Mouse (Mus musculus) C2C12 (cell line): ENCODE measurements around the gene Ypel2.

Experiments used
- CTCF ChIP-seq: IDR thresholded peaks from one replicate; pipeline ENCODE4 v1.5.1; 2011; ENCODE audit not compliant: control insufficient read depth, insufficient read depth, insufficient read length
- FOSL1 ChIP-seq: IDR thresholded peaks from one replicate; pipeline ENCODE4 v1.8.0; 2011; ENCODE audit warnings: mild to moderate bottlenecking, low read length; ENCODE audit not compliant: poor library complexity, insufficient read depth, severe bottlenecking
- MAX ChIP-seq: IDR thresholded peaks from one replicate; pipeline ENCODE4 v1.6.1; 2011; ENCODE audit warnings: mild to moderate bottlenecking, control low read depth
- MYOD1 ChIP-seq: IDR thresholded peaks from one replicate; pipeline ENCODE4 v1.6.1; 2011; ENCODE audit warnings: low read depth; ENCODE audit not compliant: control insufficient read depth, insufficient read length
- MYOG ChIP-seq: IDR thresholded peaks from one replicate; pipeline ENCODE4 v1.6.1; 2011; ENCODE audit not compliant: control insufficient read depth, insufficient read length; ENCODE audit errors: extremely low read depth
- USF1 ChIP-seq: IDR thresholded peaks from one replicate; pipeline ENCODE4 v1.6.1; 2011; ENCODE audit warnings: low read depth, mild to moderate bottlenecking, control low read depth, moderate library complexity

GRCm38 (mm10) chr11:86974401-86974800 is 19.1 kb downstream of the Ypel2 start:
- TF ChIP-seq USF1 (no peak), CTCF (no peak), MYOD1 (no peak), MAX (no peak), FOSL1 (no peak), MYOG (no peak)
